Mouse (Mus musculus) brain, embryonic 14.5 days (tissue): Measurements from ENCODE around the gene Vmn1r11. TPM values are rescaled to one million over a fixed set of nuclear protein-coding genes. Genes with fewer than 3 reads are reported as not detected.

Source experiments
- DNase-seq: peaks from one replicate; pipeline ENCODE4 v3.0.0-alpha.2; 2011; ENCODE audit warnings: low read depth
- CTCF ChIP-seq: fragments of 200-500 bp; IDR thresholded peaks from 2 replicates; pipeline ENCODE4 v1.5.1; 2012; ENCODE audit warnings: inconsistent platforms, mild to moderate bottlenecking, moderate library complexity, borderline replicate concordance; ENCODE audit not compliant: insufficient read depth, insufficient read length; ENCODE audit errors: extremely low read depth
- POLR2A ChIP-seq: fragments of 200-500 bp; IDR thresholded peaks from 2 replicates; pipeline ENCODE4 v1.6.1; 2012; ENCODE audit warnings: mild to moderate bottlenecking, inconsistent platforms, borderline replicate concordance; ENCODE audit not compliant: poor library complexity, insufficient read depth, insufficient read length, severe bottlenecking; ENCODE audit errors: extremely low read depth
- polyA plus RNA-seq: library from polyadenylated mRNA; depleted of rRNA; stranded (reverse); fragments of >200 nt; gene quantifications from 2 replicates; pipeline ENCODE4 v1.2.3, GENCODE M21; 2012; rRNA removed

Gene Vmn1r11
- polyA plus RNA-seq, result not detected in 2 replicates

DNA sequence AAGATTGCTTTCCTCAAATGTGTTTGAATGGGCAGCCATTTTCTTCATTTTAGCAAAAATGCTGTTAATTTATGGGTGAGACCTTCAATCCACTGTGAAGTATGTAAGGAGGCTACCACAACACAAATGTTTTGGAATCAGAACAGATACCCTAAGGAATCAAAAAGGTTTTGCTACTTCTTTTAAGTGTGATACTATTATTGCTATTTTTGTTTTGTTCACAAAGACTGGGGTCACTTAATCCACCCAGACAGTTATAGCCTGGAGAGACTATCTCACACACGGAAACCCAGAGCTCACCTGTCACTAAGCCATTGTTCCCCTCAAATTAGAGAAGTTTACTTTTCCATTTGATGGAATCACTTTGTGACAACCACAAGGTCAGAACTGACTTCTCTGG, at the start of gene Vmn1r11:
Gene Vmn1r11, plus strand, starts transcription at position 301 of the 400 bp plus-strand sequence.
- DNase-seq, result no peak
- TF ChIP-seq CTCF (no peak), POLR2A (no peak)

DNA sequence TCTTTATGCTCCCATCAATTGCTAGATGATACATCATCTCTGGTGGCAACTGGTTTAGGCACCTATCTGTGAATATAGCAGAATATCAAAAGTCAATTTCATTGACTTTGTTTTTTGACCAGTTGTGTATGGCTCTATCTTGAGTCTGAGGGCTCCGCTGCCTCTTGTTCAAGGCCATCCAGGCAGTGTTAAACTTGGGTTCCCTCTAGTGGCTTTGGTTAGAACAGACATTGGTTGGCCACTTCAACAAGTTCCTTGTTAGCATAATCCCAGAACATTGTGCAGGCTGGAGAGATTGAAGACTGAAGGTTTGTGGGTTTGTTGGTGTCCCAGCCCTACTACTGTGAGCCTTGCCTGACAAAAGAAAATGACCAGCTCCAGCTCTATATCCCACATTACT, 26.9 kb upstream of the Vmn1r11 start:
- TF ChIP-seq POLR2A (no peak), CTCF (0 out of 2 replicates have a peak, but pooled peaks have one; percentile 7)
- peak; percentile 9 for DNase-seq

DNA sequence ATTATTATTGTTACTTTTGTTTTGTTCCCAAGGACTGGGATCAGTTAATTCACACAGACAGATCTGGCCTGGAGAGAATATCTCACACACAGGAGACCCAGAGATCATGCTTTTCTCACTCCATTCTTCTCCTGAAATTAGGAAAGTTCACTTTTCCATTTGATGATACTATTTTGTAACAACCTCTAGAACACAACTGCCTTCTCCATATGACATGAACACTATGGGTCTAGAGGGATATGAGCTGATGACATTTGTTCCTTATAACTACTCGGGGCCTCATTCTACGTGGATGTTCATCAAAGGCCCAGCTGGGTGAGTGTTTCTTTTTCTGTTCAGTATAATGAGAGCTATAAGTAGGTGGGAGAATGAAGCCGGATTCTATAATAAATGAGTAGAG, 24.1 kb upstream of the Vmn1r11 start, which contains the start of gene Vmn1r10:
Gene Vmn1r10, plus strand, starts transcription at position 301 of the 400 bp plus-strand sequence.
- TF ChIP-seq CTCF (no peak), POLR2A (no peak)
- no peak for DNase-seq

DNA sequence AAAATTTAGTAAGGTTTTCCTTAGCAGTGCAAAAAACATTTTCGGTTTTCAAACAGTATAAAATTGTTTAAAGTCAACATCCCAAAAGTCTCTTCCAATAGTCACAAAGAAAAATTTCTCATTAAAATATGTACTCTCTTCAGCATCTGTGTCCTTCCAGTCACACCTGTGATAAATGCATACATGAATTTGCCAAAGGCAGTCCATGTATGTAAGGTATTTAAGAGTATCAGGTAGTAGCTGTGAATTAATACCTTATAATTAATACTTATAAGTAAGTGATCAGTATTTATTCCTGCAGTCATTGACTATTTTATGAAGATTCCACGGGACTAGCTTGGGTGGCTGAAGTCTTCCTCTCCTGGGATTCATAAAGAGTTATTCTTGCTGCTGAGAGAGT, 23.4 kb downstream of the Vmn1r11 start, which contains the start of gene Vmn1r12:
Gene Vmn1r12, plus strand, starts transcription at position 301 of the 400 bp plus-strand sequence.
- no peak for TF ChIP-seq POLR2A
- TF ChIP-seq CTCF, result no peak
- no peak for DNase-seq

Other genes with a start within 250 kb of the Vmn1r11 start
- gene Nt5c3, start 209.5 kb upstream of the Vmn1r11 start, polyA plus RNA-seq, result 49.3 and 57.5 TPM in 2 replicates
- 0.41 and 0.58 TPM in 2 replicates for gene Vmn1r4, start 209.4 kb upstream of the Vmn1r11 start, polyA plus RNA-seq
- gene Vmn1r5, start 163.2 kb upstream of the Vmn1r11 start, polyA plus RNA-seq, result not detected in 2 replicates
- not detected in 2 replicates for gene Vmn1r6, start 136.2 kb upstream of the Vmn1r11 start, polyA plus RNA-seq
- gene Vmn1r7, start 108.1 kb upstream of the Vmn1r11 start, polyA plus RNA-seq, result not detected in 2 replicates
- gene Vmn1r8, start 101.2 kb upstream of the Vmn1r11 start, polyA plus RNA-seq, result not detected in 2 replicates
- not detected in 2 replicates for gene Vmn1r9, start 66.7 kb upstream of the Vmn1r11 start, polyA plus RNA-seq
- gene Vmn1r10, start 24.0 kb upstream of the Vmn1r11 start, polyA plus RNA-seq, result not detected in 2 replicates
- gene Vmn1r12, start 23.5 kb downstream of the Vmn1r11 start, polyA plus RNA-seq, result not detected in 2 replicates
- gene Vmn1r13, start 69.8 kb downstream of the Vmn1r11 start, polyA plus RNA-seq, result not detected in 2 replicates
- not detected in 2 replicates for gene Vmn1r14, start 98.2 kb downstream of the Vmn1r11 start, polyA plus RNA-seq
- gene Vmn1r15, start 124.5 kb downstream of the Vmn1r11 start, polyA plus RNA-seq, result not detected in 2 replicates
- gene Vmn1r16, start 196.0 kb downstream of the Vmn1r11 start, polyA plus RNA-seq, result not detected in 2 replicates
- not detected in 2 replicates for gene Vmn1r17, start 230.3 kb downstream of the Vmn1r11 start, polyA plus RNA-seq